Mouse (Mus musculus): Measurements from ENCODE around the gene Pde11a.

DNA sequence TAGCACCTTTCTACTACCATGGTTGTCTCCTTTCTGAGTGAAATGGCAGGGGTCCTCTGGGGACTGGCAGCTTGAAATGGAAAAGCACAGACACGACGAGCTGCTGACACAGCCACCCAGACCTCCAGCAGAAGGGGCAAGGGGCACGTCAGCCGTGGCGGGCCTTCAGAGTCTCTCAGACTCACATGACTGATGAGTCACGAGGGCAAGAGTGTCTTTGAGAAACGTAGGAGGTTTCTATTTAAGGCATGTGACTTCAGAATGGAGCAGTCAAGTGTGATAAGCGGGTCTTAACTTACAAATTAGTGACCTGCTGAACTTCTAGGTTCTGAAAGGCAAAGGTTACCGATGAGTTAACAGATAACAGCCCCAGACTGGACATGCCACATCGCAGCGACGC lies 340.8 kb downstream of the Pde11a start:
- TF ChIP-seq HCFC1 (IDR thresholded peaks at IDR 0.05; ENCODE audit: borderline replicate concordance, insufficient read depth, low read length) (no peak), ZC3H11A (IDR thresholded peaks at IDR 0.05; ENCODE audit: borderline replicate concordance, low read depth, low read length) (no peak), ZNF384 (IDR thresholded peaks at IDR 0.05; ENCODE audit: low read depth, low read length) (no peak), MAFK (IDR thresholded peaks at IDR 0.05; ENCODE audit: insufficient read depth, low read depth, low read length) (no peak), CHD2 (IDR thresholded peaks at IDR 0.05; ENCODE audit: low read depth, low read length) (no peak)
